Mouse (Mus musculus): Measurements from ENCODE around the gene Med16. TPM values are rescaled to one million over a fixed set of nuclear protein-coding genes. Genes with fewer than 3 reads are reported as not detected.
A peak's percentile ranks its signal among the peaks of the same experiment; 100 is the strongest.

Med16 gene
- total and polyA plus RNA-seq, 3 experiments, result 10.2 to 22.8 (median 12.1) TPM

DNA sequence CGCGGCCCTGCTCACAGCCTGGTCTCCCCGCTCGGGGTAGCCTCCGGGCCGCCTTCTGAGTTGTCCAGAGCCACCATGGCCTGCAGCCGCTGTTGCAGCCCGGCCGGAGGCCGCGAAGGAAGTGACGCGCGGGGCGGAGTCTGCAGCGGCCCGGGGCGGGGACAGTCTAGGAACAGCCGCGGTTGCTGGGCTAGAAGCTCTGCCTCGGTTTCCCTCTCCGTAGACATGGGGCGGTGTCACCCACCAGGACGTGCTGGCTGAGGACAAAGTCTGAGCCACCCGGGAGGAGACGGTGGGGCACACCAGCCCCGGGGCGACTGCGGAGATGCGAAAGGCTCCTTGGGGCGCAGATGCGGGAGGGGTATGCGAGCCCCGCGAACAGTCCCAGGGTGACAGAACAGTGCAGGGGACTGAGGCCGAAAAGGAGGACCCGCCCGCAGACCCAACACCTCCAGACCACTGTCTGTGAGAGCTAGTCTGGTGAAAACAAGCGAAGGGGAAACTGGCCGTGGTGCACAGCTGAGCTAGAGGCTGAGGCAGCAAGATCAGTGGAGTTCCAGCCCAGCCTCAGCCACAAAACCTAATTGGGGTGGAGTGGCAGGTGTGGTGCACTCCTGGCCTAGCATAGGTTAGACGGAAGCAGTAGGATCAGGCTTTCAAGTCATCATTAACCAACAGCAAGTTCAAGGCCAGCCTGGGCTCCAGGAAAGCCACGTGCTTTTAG, 8.2 kb upstream of the Med16 start, which contains the start of gene Kiss1r:
Gene Kiss1r, plus strand, starts transcription at position 164 of the 724 bp plus-strand sequence.
- in situ Hi-C loops (cut with MboI; ENCODE audit: low pct_ligation_motif_present, low pct_unique_long_range_greater_than_20kb, low sequenced_read_pairs), result no loop called here
- H3K27ac ChIP-seq (ENCODE audit: insufficient read depth, low read depth), result no peak within 1 kb of the TSS
- TF ChIP-seq JUND (conservative IDR thresholded peaks at IDR 0.05; ENCODE audit: low read depth, low read length), result no peak
- no peak for TF ChIP-seq RAD21 (IDR thresholded peaks at IDR 0.05; ENCODE audit: low read depth, low read length)
- TF ChIP-seq TCF12 (IDR thresholded peaks at IDR 0.05; ENCODE audit: low read depth, low read length), result peak; percentile 88
- peak; percentile 92 for TF ChIP-seq NELFE (IDR thresholded peaks at IDR 0.05; ENCODE audit: low read depth, low read length)
- TF ChIP-seq ZMIZ1 (IDR thresholded peaks at IDR 0.05; ENCODE audit: low read depth, low read length), result peak; percentile 40; the same call in 1 of the 2 replicates
- peak; percentile 70 for TF ChIP-seq HCFC1 (IDR thresholded peaks at IDR 0.05; ENCODE audit: low read depth, low read length)
- no peak for TF ChIP-seq ZNF384 (IDR thresholded peaks at IDR 0.05; ENCODE audit: low read depth, low read length)
- TF ChIP-seq SIN3A (IDR thresholded peaks at IDR 0.05; ENCODE audit: low read length), result no peak
- TF ChIP-seq POLR2A (IDR thresholded peaks at IDR 0.05; ENCODE audit: low read depth, low read length), result peak; percentile 95
- TF ChIP-seq TBP (conservative IDR thresholded peaks at IDR 0.05; ENCODE audit: low read depth, low read length), result 0 out of 2 replicates have a peak, but pooled peaks have one; percentile 28
- 0 out of 2 replicates have a peak, but pooled peaks have one; percentile 9 for TF ChIP-seq NRF1 (IDR thresholded peaks at IDR 0.05; ENCODE audit: low read depth, low read length)
- TF ChIP-seq CHD2 (IDR thresholded peaks at IDR 0.05; ENCODE audit: low read length), result no peak
- TF ChIP-seq CHD1 (IDR thresholded peaks at IDR 0.05; ENCODE audit: low read depth, low read length), result no peak
- TF ChIP-seq MXI1 (IDR thresholded peaks at IDR 0.05; ENCODE audit: low read depth, low read length), result peak; percentile 53
- peak within 1 kb of the TSS; percentile 55 for H3K4me2 ChIP-seq (ENCODE audit: insufficient read depth, low read depth, poor library complexity, severe bottlenecking)
- H3K4me1 ChIP-seq (ENCODE audit: control insufficient read depth in 1 of 2, insufficient read depth in 2 of 2), result peaks cover 10 to 30% of the 10 kb centered on the region in 2 experiments
- no peaks in the 10 kb centered on the region; the same call in 1 of the 2 replicates for H3K79me2 ChIP-seq (replicated peaks; ENCODE audit: control insufficient read depth, extremely low read depth, insufficient read depth, poor library complexity, severe bottlenecking)
- dilution Hi-C loops (cut with MboI; ENCODE audit: extremely low pct_ligation_motif_present, extremely low pct_unique_long_range_greater_than_20kb, low sequenced_read_pairs), result no loop called here
- DNase-seq (ENCODE audit: extremely low read depth), result peak; percentile 64
- H3K9ac ChIP-seq (ENCODE audit: insufficient read depth, low read depth), result peak within 1 kb of the TSS; percentile 94
- H3K27me3 ChIP-seq (replicated peaks), result no peaks in the 10 kb centered on the region
- H3K36me3 ChIP-seq (replicated peaks in 1 of 2; ENCODE audit: control insufficient read depth in 1 of 2, insufficient read depth in 1 of 2, low read length in 1 of 2), result peaks cover 0 to 21% of the 10 kb centered on the region in 2 experiments
- peak within 1 kb of the TSS; percentile 83 to 93 (median 87) for H3K4me3 ChIP-seq (replicated peaks in 1 of 3; ENCODE audit: low read depth in 2 of 3, low read length in 2 of 3, poor library complexity in 1 of 3)
- H3K9me3 ChIP-seq (replicated peaks; ENCODE audit: low read length), result peaks cover 4% of the 10 kb centered on the region

DNA sequence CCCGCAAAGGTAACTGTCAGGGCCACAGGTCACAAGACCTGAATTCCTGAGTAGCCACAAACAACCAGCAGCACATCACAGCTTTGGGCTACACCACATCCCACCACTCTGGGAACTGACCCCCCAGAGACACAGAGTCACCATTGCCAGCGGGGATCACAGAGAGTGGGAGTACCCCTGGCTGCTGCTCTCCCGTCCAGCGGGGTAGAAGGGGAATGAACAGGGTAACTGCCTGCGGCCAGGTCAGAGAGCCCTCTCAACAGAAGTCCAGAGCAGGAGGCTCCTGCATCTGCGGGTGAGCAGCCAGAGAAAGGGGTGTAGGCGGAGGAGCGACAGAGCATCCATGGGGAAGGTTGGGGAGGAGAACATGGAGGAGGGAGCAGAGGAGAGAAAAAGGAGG, 7.4 kb upstream of the Med16 start:
- dilution Hi-C loops (cut with MboI; ENCODE audit: extremely low pct_ligation_motif_present, extremely low pct_unique_long_range_greater_than_20kb, low sequenced_read_pairs), result no loop called here
- H3K4me1 ChIP-seq (ENCODE audit: control insufficient read depth in 1 of 2, insufficient read depth in 2 of 2), result peaks cover 10 to 30% of the 10 kb centered on the region in 2 experiments

More for the DNA sequence above, 7.4 kb upstream of the Med16 start:
- Histone ChIP-seq H3K4me3 (replicated peaks in 1 of 3; ENCODE audit: low read depth in 2 of 3, low read length in 2 of 3, poor library complexity in 1 of 3) (peak overlapping the region; percentile 83 to 93 (median 87)), H3K27ac (ENCODE audit: insufficient read depth, low read depth) (no peak overlapping the region), H3K27me3 (replicated peaks) (no peaks in the 10 kb centered on the region), H3K9me3 (replicated peaks; ENCODE audit: low read length) (no peaks in the 10 kb centered on the region), H3K9ac (ENCODE audit: insufficient read depth, low read depth) (peak overlapping the region; percentile 94), H3K4me2 (ENCODE audit: insufficient read depth, low read depth, poor library complexity, severe bottlenecking) (peak overlapping the region; percentile 55), H3K79me2 (replicated peaks; ENCODE audit: control insufficient read depth, extremely low read depth, insufficient read depth, poor library complexity, severe bottlenecking) (no peaks in the 10 kb centered on the region; the same call in 1 of the 2 replicates), H3K36me3 (replicated peaks in 1 of 2; ENCODE audit: control insufficient read depth in 1 of 2, insufficient read depth in 1 of 2, low read length in 1 of 2) (peaks cover 4 to 30% of the 10 kb centered on the region in 2 experiments)
- DNase-seq (ENCODE audit: extremely low read depth), result no peak
- in situ Hi-C loops (cut with MboI; ENCODE audit: low pct_ligation_motif_present, low pct_unique_long_range_greater_than_20kb, low sequenced_read_pairs), result no loop called here
- no peak for TF ChIP-seq HCFC1 (IDR thresholded peaks at IDR 0.05; ENCODE audit: low read depth, low read length)
- no peak for TF ChIP-seq RCOR1 (conservative IDR thresholded peaks at IDR 0.05; ENCODE audit: low read depth, low read length)
- TF ChIP-seq USF1 (IDR thresholded peaks at IDR 0.05; ENCODE audit: low read depth, low read length), result no peak
- no peak for TF ChIP-seq POLR2A (IDR thresholded peaks at IDR 0.05; ENCODE audit: low read depth, low read length)
- no peak for TF ChIP-seq ELF1 (IDR thresholded peaks at IDR 0.05; ENCODE audit: low read depth, low read length)
- TF ChIP-seq TBP (conservative IDR thresholded peaks at IDR 0.05; ENCODE audit: low read depth, low read length), result no peak
- no peak for TF ChIP-seq JUN (IDR thresholded peaks at IDR 0.05; ENCODE audit: insufficient read depth, low read depth, low read length)
- TF ChIP-seq MAZ (IDR thresholded peaks at IDR 0.05; ENCODE audit: low read depth, low read length), result no peak
- TF ChIP-seq ZNF384 (IDR thresholded peaks at IDR 0.05; ENCODE audit: low read depth, low read length), result no peak
- no peak for TF ChIP-seq TCF12 (IDR thresholded peaks at IDR 0.05; ENCODE audit: low read depth, low read length)
- TF ChIP-seq MAFK (IDR thresholded peaks at IDR 0.05; ENCODE audit: insufficient replicate concordance, low read length), result no peak
- no peak for TF ChIP-seq USF2 (conservative IDR thresholded peaks at IDR 0.05; ENCODE audit: low read depth, low read length)
- no peak for TF ChIP-seq ZKSCAN1 (IDR thresholded peaks at IDR 0.05; ENCODE audit: borderline replicate concordance, low read depth, low read length)
- TF ChIP-seq MAX (IDR thresholded peaks at IDR 0.05; ENCODE audit: low read length), result no peak
- TF ChIP-seq E2F4 (IDR thresholded peaks at IDR 0.05; ENCODE audit: insufficient replicate concordance, low read depth, low read length), result no peak
- TF ChIP-seq MXI1 (IDR thresholded peaks at IDR 0.05; ENCODE audit: low read depth, low read length), result no peak
- TF ChIP-seq GABPA (IDR thresholded peaks at IDR 0.05; ENCODE audit: insufficient replicate concordance, low read depth, low read length), result no peak
- no peak for TF ChIP-seq NELFE (IDR thresholded peaks at IDR 0.05; ENCODE audit: low read depth, low read length)
- TF ChIP-seq POLR2AphosphoS2 (IDR thresholded peaks at IDR 0.05; ENCODE audit: low read depth, low read length), result no peak
